Mouse (Mus musculus): Measurements from ENCODE around the gene Gm10160.

DNA sequence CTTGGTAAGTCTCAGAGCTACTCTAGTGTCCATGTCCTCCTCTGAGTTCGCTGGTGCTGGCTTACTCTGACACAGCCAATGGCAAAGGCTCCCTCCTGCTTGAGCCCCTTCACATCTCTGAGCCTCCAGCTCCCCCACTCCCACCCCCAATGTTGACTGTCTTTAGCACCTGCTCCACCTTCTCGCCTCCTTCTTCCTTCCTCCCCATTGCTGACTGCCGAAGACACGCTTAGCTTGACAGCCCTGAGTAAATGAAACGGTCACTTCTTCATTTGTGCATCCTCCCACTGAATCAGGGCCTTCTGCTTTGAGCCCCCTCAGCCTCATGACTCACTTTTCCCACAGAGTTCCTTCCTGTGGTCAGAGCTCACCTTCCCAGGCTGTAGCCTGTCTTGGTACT, 5.4 kb upstream of the Gm10160 start:
- TF ChIP-seq CTCF (IDR thresholded peaks at IDR 0.05; ENCODE audit: borderline replicate concordance, extremely low read depth, insufficient read depth, insufficient read length) (no peak), POLR2A (IDR thresholded peaks at IDR 0.05; ENCODE audit: borderline replicate concordance, extremely low read depth, insufficient read depth, insufficient read length, poor library complexity, severe bottlenecking) (no peak)
